Mouse (Mus musculus): ENCODE measurements around the gene Avpr1a. TPM values are rescaled to one million over a fixed set of nuclear protein-coding genes. Genes with fewer than 3 reads are reported as not detected.

Gene Avpr1a
- polyA plus RNA-seq (2012; rRNA removed): 0.65 and 0.85 TPM in 2 replicates

- no peaks in the 10 kb centered on the region for H3K27me3 ChIP-seq (ENCODE audit: control insufficient read depth, insufficient read depth, low read length)
- H3K4me1 ChIP-seq (ENCODE audit: control insufficient read depth, insufficient read depth, low read length): peaks cover 3% of the 10 kb centered on the region; the same call in 1 of the 2 replicates
- TF ChIP-seq POLR2A (IDR thresholded peaks at IDR 0.05; ENCODE audit: control insufficient read depth, low read depth, low read length) (peak; percentile 41; the same call in 1 of the 2 replicates), CTCF (IDR thresholded peaks at IDR 0.05; ENCODE audit: control insufficient read depth, insufficient read depth, insufficient replicate concordance, low read depth, low read length) (no peak)
- no peaks in the 10 kb centered on the region for H3K36me3 ChIP-seq (ENCODE audit: control insufficient read depth, insufficient read depth, low read length)
- H3K27ac ChIP-seq (ENCODE audit: control insufficient read depth, insufficient read depth, low read depth, low read length): no peak within 1 kb of the TSS
- H3K4me3 ChIP-seq (ENCODE audit: control insufficient read depth, low read depth, low read length): peak within 1 kb of the TSS; percentile 56
These were observed at the start of gene Avpr1a for GRCm38 (mm10) chr10:122447861-122448716. Gene Avpr1a (plus strand): TSS chr10:122448499.

- Histone ChIP-seq H3K4me3 (ENCODE audit: control insufficient read depth, low read depth, low read length) (no peak overlapping the region), H3K27me3 (ENCODE audit: control insufficient read depth, insufficient read depth, low read length) (no peaks in the 10 kb centered on the region), H3K4me1 (ENCODE audit: control insufficient read depth, insufficient read depth, low read length) (no peaks in the 10 kb centered on the region), H3K36me3 (ENCODE audit: control insufficient read depth, insufficient read depth, low read length) (no peaks in the 10 kb centered on the region), H3K27ac (ENCODE audit: control insufficient read depth, insufficient read depth, low read depth, low read length) (no peak overlapping the region)
- TF ChIP-seq POLR2A (IDR thresholded peaks at IDR 0.05; ENCODE audit: control insufficient read depth, low read depth, low read length) (no peak), CTCF (IDR thresholded peaks at IDR 0.05; ENCODE audit: control insufficient read depth, insufficient read depth, insufficient replicate concordance, low read depth, low read length) (no peak)
These were observed 46.0 kb upstream of the Avpr1a start for GRCm38 (mm10) chr10:122402270-122402669.

GRCm38 (mm10) chr10:122406333-122406732 is 42.0 kb upstream of the Avpr1a start:
- no peaks in the 10 kb centered on the region for H3K27me3 ChIP-seq (ENCODE audit: control insufficient read depth, insufficient read depth, low read length)
- TF ChIP-seq POLR2A (IDR thresholded peaks at IDR 0.05; ENCODE audit: control insufficient read depth, low read depth, low read length): no peak
- no peak for TF ChIP-seq CTCF (IDR thresholded peaks at IDR 0.05; ENCODE audit: control insufficient read depth, insufficient read depth, insufficient replicate concordance, low read depth, low read length)
- H3K36me3 ChIP-seq (ENCODE audit: control insufficient read depth, insufficient read depth, low read length): no peaks in the 10 kb centered on the region
- H3K27ac ChIP-seq (ENCODE audit: control insufficient read depth, insufficient read depth, low read depth, low read length): no peak overlapping the region
- H3K4me3 ChIP-seq (ENCODE audit: control insufficient read depth, low read depth, low read length): no peak overlapping the region
- no peaks in the 10 kb centered on the region for H3K4me1 ChIP-seq (ENCODE audit: control insufficient read depth, insufficient read depth, low read length)

- no peaks in the 10 kb centered on the region for H3K4me1 ChIP-seq (ENCODE audit: control insufficient read depth, insufficient read depth, low read length)
- TF ChIP-seq POLR2A (IDR thresholded peaks at IDR 0.05; ENCODE audit: control insufficient read depth, low read depth, low read length) (no peak), CTCF (IDR thresholded peaks at IDR 0.05; ENCODE audit: control insufficient read depth, insufficient read depth, insufficient replicate concordance, low read depth, low read length) (no peak)
- H3K27me3 ChIP-seq (ENCODE audit: control insufficient read depth, insufficient read depth, low read length): no peaks in the 10 kb centered on the region
- H3K4me3 ChIP-seq (ENCODE audit: control insufficient read depth, low read depth, low read length): no peak overlapping the region
- no peak overlapping the region for H3K27ac ChIP-seq (ENCODE audit: control insufficient read depth, insufficient read depth, low read depth, low read length)
- H3K36me3 ChIP-seq (ENCODE audit: control insufficient read depth, insufficient read depth, low read length): no peaks in the 10 kb centered on the region
These were observed 39.4 kb upstream of the Avpr1a start for GRCm38 (mm10) chr10:122408697-122409409.

- H3K4me1 ChIP-seq (ENCODE audit: control insufficient read depth, insufficient read depth, low read length): no peaks in the 10 kb centered on the region
- no peak overlapping the region for H3K4me3 ChIP-seq (ENCODE audit: control insufficient read depth, low read depth, low read length)
- H3K36me3 ChIP-seq (ENCODE audit: control insufficient read depth, insufficient read depth, low read length): no peaks in the 10 kb centered on the region
- TF ChIP-seq CTCF (IDR thresholded peaks at IDR 0.05; ENCODE audit: control insufficient read depth, insufficient read depth, insufficient replicate concordance, low read depth, low read length) (no peak), POLR2A (IDR thresholded peaks at IDR 0.05; ENCODE audit: control insufficient read depth, low read depth, low read length) (no peak)
- no peaks in the 10 kb centered on the region for H3K27me3 ChIP-seq (ENCODE audit: control insufficient read depth, insufficient read depth, low read length)
- H3K27ac ChIP-seq (ENCODE audit: control insufficient read depth, insufficient read depth, low read depth, low read length): no peak overlapping the region
These were observed 37.5 kb upstream of the Avpr1a start for GRCm38 (mm10) chr10:122410791-122411190.

GRCm38 (mm10) chr10:122432690-122433089 is 15.6 kb upstream of the Avpr1a start:
- no peak for TF ChIP-seq POLR2A (IDR thresholded peaks at IDR 0.05; ENCODE audit: control insufficient read depth, low read depth, low read length)
- no peak for TF ChIP-seq CTCF (IDR thresholded peaks at IDR 0.05; ENCODE audit: control insufficient read depth, insufficient read depth, insufficient replicate concordance, low read depth, low read length)
- no peak overlapping the region for H3K4me3 ChIP-seq (ENCODE audit: control insufficient read depth, low read depth, low read length)

GRCm38 (mm10) chr10:122447275-122447674 is 1.0 kb upstream of the Avpr1a start:
- TF ChIP-seq CTCF (IDR thresholded peaks at IDR 0.05; ENCODE audit: control insufficient read depth, insufficient read depth, insufficient replicate concordance, low read depth, low read length): peak; percentile 32; the same call in 1 of the 2 replicates
- TF ChIP-seq POLR2A (IDR thresholded peaks at IDR 0.05; ENCODE audit: control insufficient read depth, low read depth, low read length): no peak
- H3K36me3 ChIP-seq (ENCODE audit: control insufficient read depth, insufficient read depth, low read length): no peaks in the 10 kb centered on the region
- H3K4me1 ChIP-seq (ENCODE audit: control insufficient read depth, insufficient read depth, low read length): peaks cover 3% of the 10 kb centered on the region; the same call in 1 of the 2 replicates
- no peak overlapping the region for H3K4me3 ChIP-seq (ENCODE audit: control insufficient read depth, low read depth, low read length)
- H3K27ac ChIP-seq (ENCODE audit: control insufficient read depth, insufficient read depth, low read depth, low read length): no peak overlapping the region
- H3K27me3 ChIP-seq (ENCODE audit: control insufficient read depth, insufficient read depth, low read length): no peaks in the 10 kb centered on the region

More at GRCm38 (mm10) chr10:122432690-122433089, 15.6 kb upstream of the Avpr1a start:
- Histone ChIP-seq H3K4me1 (ENCODE audit: control insufficient read depth, insufficient read depth, low read length) (no peaks in the 10 kb centered on the region), H3K36me3 (ENCODE audit: control insufficient read depth, insufficient read depth, low read length) (no peaks in the 10 kb centered on the region), H3K27ac (ENCODE audit: control insufficient read depth, insufficient read depth, low read depth, low read length) (no peak overlapping the region), H3K27me3 (ENCODE audit: control insufficient read depth, insufficient read depth, low read length) (no peaks in the 10 kb centered on the region)

Measured in testis, adult 2 months (tissue).